Mouse (Mus musculus) hindbrain, embryonic 13.5 days (tissue): Measurements from ENCODE around the gene Syndig1. TPM values are rescaled to one million over a fixed set of nuclear protein-coding genes. Genes with fewer than 3 reads are reported as not detected.

Source experiments
- ATAC-seq: fragments of 200-750 bp; cut with Nextera tagmentation; 2 replicates; pipeline ENCODE4 v1.8.0; 2017; ENCODE audit warnings: moderate TSS enrichment; ENCODE audit not compliant: low FRiP score
- H3K27ac ChIP-seq: fragments of 300-500 bp; sonication (generic); 2 replicates; pipeline ENCODE4 v1.5.1; 2015; ENCODE audit warnings: inconsistent platforms, mild to moderate bottlenecking, moderate library complexity
- H3K27me3 ChIP-seq: fragments of 300-500 bp; sonication (generic); 2 replicates; pipeline ENCODE4 v1.6.1; 2015; ENCODE audit warnings: mild to moderate bottlenecking, inconsistent platforms
- H3K36me3 ChIP-seq: fragments of 300-500 bp; sonication (generic); 2 replicates; pipeline ENCODE4 v1.6.1; 2015; ENCODE audit warnings: mild to moderate bottlenecking, inconsistent platforms
- H3K4me1 ChIP-seq: fragments of 300-500 bp; sonication (generic); replicated peaks from 2 replicates; pipeline ENCODE4 v1.6.1; 2015; ENCODE audit warnings: inconsistent platforms
- H3K4me2 ChIP-seq: fragments of 300-500 bp; sonication (generic); 2 replicates; pipeline ENCODE4 v1.6.1; 2015; ENCODE audit warnings: inconsistent platforms, mild to moderate bottlenecking, moderate library complexity
- H3K4me3 ChIP-seq: fragments of 300-500 bp; sonication (generic); 2 replicates; pipeline ENCODE4 v1.5.1; 2015; ENCODE audit warnings: mild to moderate bottlenecking, inconsistent platforms
- H3K9ac ChIP-seq: fragments of 300-500 bp; sonication (generic); 2 replicates; pipeline ENCODE4 v1.6.1; 2015; ENCODE audit warnings: mild to moderate bottlenecking, inconsistent platforms
- H3K9me3 ChIP-seq: fragments of 300-500 bp; sonication (generic); 2 replicates; pipeline ENCODE4 v1.6.1; 2016; ENCODE audit warnings: inconsistent platforms
- WGBS: fragments of 180-500 bp; shearing (Covaris S2); methylation state at CpG from one replicate; pipeline ENCODE4 v1.1.7; 2015; 5-methylcytosine and 5-hydroxymethylcytosine counted together
- polyA plus RNA-seq: library from polyadenylated mRNA; unstranded; fragments of >200 nt; fragmentation: Nextera tagmentation; extraction: Ambion mirVana; gene quantifications from 2 replicates; pipeline ENCODE4 v1.2.1, GENCODE M21; 2015

Syndig1 gene
- polyA plus RNA-seq, 1 experiment from 2014 or later: 26.2 TPM

DNA sequence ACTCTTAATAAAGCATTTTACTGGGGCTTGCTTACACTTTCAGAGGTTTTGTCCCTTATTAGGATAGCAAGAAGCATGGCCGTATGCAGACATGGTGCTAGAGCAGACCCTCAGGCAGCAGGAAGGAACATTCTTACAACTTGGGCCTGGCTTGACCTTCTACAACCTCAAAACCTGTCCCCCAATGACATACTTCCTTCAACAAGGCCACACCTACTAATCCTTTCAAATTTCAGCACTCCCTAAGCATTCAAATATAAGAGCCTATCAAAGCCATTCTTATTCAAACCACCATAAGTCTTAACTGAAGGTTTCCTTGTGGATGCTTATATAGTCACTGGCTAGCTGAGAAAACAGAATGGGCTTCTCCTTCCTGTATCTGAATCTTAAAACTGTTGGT is 6.1 kb downstream of the Syndig1 start:
- H3K4me2 ChIP-seq: no peak overlapping the region
- H3K36me3 ChIP-seq: no peaks in the 10 kb centered on the region
- no peak overlapping the region for H3K9ac ChIP-seq
- peaks cover 24% of the 10 kb centered on the region for H3K4me1 ChIP-seq
- WGBS: 94% methylated on average over 1 of the region's 1 CpGs
- H3K27ac ChIP-seq: no peak overlapping the region
- H3K4me3 ChIP-seq: no peak overlapping the region
- peaks cover 34% of the 10 kb centered on the region for H3K27me3 ChIP-seq
- H3K9me3 ChIP-seq: no peaks in the 10 kb centered on the region
- no peak for ATAC-seq

DNA sequence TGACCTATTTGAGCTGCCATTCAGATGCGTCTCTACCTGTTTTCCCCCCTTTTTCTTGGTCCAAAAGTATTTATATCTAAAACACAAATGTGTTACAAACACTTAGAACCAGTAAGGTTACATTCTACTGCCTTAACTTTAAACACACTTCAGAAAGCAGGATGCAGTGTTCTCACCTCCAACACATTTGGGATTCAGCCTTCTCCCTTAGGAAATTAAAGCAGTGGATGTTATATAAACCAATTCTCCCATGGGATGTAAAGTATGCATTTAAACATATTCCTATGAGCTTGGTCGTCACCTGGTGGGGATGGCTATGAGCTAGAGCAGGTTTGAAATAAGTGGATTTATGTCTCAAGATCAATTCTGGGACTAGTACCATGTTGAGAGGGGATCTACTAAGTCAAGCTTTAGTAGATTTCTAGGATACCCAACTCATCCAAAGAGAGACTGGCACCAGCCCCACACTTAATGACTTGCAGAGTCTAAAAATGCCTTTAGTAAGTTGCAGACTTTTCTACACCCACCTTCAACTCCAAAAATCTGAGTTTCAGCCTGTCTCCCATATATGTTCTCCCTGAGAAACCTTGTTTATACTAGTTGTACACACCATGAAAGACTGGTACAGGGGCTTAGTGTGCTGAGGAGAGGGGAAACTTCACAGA is 7.6 kb downstream of the Syndig1 start:
- Histone ChIP-seq H3K4me2 (no peak overlapping the region), H3K4me1 (peaks cover 11% of the 10 kb centered on the region), H3K27me3 (peaks cover 20% of the 10 kb centered on the region), H3K27ac (no peak overlapping the region), H3K36me3 (no peaks in the 10 kb centered on the region), H3K9me3 (no peaks in the 10 kb centered on the region), H3K4me3 (no peak overlapping the region), H3K9ac (no peak overlapping the region)
- WGBS: 81% methylated on average over 2 of the region's 2 CpGs
- ATAC-seq: no peak

DNA sequence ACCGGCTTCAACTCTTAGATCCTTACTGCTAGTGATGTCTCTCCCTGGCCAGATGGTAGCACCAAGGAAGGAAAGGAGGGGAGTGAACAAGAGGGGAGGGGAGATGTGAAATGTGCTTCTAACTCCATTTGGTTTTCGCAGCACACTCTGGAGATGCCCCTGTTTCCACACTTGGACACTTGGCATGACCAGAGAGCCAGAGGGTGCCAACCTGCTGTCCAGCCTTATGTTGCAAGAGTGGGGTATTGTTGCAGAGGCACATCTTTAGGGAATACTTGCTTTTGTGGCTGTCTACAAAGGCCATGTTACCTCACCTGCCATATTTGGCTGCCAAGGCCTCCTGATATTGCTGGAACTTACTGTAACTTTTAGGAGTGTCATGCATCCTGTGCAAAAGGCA is 10.7 kb downstream of the Syndig1 start:
- Histone ChIP-seq H3K9me3 (no peaks in the 10 kb centered on the region), H3K27ac (no peak overlapping the region), H3K9ac (no peak overlapping the region), H3K27me3 (no peaks in the 10 kb centered on the region), H3K36me3 (no peaks in the 10 kb centered on the region), H3K4me3 (no peak overlapping the region), H3K4me2 (no peak overlapping the region), H3K4me1 (no peaks in the 10 kb centered on the region)
- ATAC-seq: no peak
- 95% methylated on average over 2 of the region's 2 CpGs for WGBS

DNA sequence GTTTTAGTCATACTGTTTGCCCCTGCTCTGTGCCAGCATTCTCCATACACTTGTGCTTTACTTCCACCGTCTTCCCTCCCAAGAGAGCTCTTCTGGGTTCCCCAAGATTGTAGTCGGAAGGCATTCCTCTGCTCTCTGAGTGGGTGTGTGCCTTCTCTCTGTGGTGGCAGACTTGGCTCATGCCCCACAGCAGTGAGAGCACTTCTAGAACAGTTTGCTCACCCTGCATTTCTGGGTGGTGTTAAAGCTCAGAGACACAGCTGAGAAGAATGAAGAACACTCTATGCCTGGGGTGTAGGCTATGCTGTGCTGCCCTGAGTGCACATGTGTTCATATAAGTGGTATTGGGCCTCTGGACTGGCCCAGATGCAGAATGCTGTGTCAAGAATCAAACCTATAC is 15.6 kb downstream of the Syndig1 start:
- Histone ChIP-seq H3K4me3 (no peak overlapping the region), H3K4me2 (no peak overlapping the region), H3K27ac (no peak overlapping the region), H3K9ac (no peak overlapping the region), H3K4me1 (0 out of 2 replicates have a peak, but pooled peaks cover 10% of the 10 kb centered on the region), H3K36me3 (no peaks in the 10 kb centered on the region), H3K27me3 (no peaks in the 10 kb centered on the region), H3K9me3 (no peaks in the 10 kb centered on the region)
- ATAC-seq: no peak
- 84% methylated on average over 2 of the region's 2 CpGs for WGBS

DNA sequence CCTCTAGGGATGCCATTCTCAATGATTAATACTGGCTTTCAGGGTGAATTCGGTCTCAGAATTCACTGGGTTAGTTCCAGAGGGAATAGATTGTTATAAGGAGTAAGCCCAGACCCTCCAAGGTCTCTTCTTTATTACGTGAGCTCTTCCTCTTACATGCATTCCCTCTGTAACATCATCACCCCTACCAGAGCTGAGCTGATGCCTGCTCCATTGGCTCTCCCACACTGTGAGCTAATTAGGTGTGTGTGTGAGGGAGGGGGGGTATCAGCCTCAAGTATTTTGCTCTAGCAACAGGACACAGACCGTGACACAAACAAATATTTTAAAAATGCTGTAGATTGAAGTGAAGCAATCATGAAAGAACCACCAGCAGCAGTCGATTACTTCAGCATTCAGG is 19.8 kb downstream of the Syndig1 start:
- no peak overlapping the region for H3K9ac ChIP-seq
- no peaks in the 10 kb centered on the region for H3K36me3 ChIP-seq
- H3K4me2 ChIP-seq: no peak overlapping the region
- ATAC-seq: no peak
- no peak overlapping the region for H3K4me3 ChIP-seq
- no peaks in the 10 kb centered on the region for H3K27me3 ChIP-seq
- no peak overlapping the region for H3K27ac ChIP-seq
- H3K4me1 ChIP-seq: 0 out of 2 replicates have a peak, but pooled peaks cover 10% of the 10 kb centered on the region
- 54% methylated on average over 4 of the region's 4 CpGs for WGBS
- no peaks in the 10 kb centered on the region for H3K9me3 ChIP-seq

DNA sequence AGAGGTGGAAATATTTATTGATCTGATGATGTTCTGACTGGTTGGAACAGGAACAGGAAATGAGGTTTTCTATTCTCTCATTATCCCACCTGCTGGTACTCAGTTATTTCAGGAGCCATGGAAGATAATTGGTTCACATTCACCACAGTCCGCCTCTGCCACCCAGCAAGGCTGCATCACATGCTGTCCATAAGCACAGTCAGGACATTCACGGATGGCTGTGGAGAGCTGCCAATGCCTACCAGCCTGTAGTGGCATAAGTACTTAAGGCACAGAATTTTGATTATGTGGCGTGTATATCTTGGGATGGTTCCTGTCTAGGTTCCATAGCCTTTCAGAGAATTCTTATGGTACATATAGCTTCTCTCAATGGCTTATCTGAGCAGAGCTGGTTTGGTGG is 32.0 kb downstream of the Syndig1 start:
- Histone ChIP-seq H3K27me3 (no peaks in the 10 kb centered on the region), H3K4me2 (no peak overlapping the region), H3K36me3 (no peaks in the 10 kb centered on the region), H3K4me1 (no peaks in the 10 kb centered on the region), H3K27ac (no peak overlapping the region), H3K9ac (no peak overlapping the region), H3K9me3 (no peaks in the 10 kb centered on the region), H3K4me3 (no peak overlapping the region)
- 90% methylated on average over 3 of the region's 3 CpGs for WGBS
- ATAC-seq: no peak

DNA sequence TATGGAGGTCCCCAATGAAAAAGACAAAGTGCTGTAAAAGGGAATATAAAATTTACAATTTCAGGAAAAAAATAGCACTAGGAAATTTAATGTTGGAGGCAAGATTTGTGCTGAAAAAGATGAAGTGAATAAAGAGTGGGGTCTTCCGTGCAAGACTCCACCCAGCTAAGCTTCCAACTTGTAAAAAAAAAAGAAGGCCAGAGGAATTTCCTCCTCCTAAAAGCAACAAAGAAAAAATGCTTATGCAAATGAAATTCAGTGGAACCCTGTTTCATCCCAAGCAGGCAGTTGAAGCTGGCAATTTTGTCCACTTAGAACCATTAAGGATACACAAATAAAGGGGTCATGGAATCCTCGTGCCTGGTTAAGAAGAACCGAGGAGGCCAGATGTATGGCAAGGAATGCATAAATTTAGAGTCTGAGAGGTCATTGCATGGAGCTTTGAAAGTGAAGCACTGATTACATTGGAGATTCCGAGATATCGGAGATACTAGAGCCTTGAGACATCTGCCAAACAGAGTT is 37.0 kb downstream of the Syndig1 start:
- peaks cover 4% of the 10 kb centered on the region; the same call in 1 of the 2 replicates for H3K4me1 ChIP-seq
- H3K36me3 ChIP-seq: no peaks in the 10 kb centered on the region
- no peaks in the 10 kb centered on the region for H3K9me3 ChIP-seq
- no peak overlapping the region for H3K4me2 ChIP-seq
- no peaks in the 10 kb centered on the region for H3K27me3 ChIP-seq
- H3K9ac ChIP-seq: no peak overlapping the region
- no peak overlapping the region for H3K4me3 ChIP-seq
- no peak overlapping the region for H3K27ac ChIP-seq
- WGBS: 70% methylated on average over 5 of the region's 5 CpGs
- no peak for ATAC-seq

DNA sequence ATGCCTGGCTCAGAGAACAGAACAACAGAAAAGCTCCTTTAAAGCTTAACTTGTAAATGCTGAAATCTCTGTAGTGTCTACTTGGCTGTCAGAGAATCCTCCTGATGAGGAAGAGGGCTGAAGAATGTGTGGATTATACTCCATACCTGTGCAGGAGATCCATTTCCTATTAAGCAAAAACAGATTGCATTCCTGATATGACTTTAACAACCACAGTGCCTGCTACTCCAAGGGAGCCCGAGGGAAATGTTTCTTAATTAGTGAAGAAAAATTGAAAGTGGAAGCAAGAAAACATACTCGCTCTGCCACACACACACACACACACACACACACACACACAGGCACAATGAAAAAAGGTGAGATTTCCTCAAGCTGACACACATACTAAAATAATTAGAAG is 41.5 kb downstream of the Syndig1 start:
- peak; percentile 32; the same call in 1 of the 2 replicates for ATAC-seq
- no peaks in the 10 kb centered on the region for H3K27me3 ChIP-seq
- no peaks in the 10 kb centered on the region for H3K36me3 ChIP-seq
- 77% methylated on average over 2 of the region's 2 CpGs for WGBS
- H3K27ac ChIP-seq: 0 out of 2 replicates have a peak overlapping the region, but pooled peaks have one; percentile 2
- no peak overlapping the region for H3K4me2 ChIP-seq
- H3K4me3 ChIP-seq: no peak overlapping the region
- H3K4me1 ChIP-seq: peaks cover 4% of the 10 kb centered on the region; the same call in 1 of the 2 replicates
- no peaks in the 10 kb centered on the region for H3K9me3 ChIP-seq
- no peak overlapping the region for H3K9ac ChIP-seq

DNA sequence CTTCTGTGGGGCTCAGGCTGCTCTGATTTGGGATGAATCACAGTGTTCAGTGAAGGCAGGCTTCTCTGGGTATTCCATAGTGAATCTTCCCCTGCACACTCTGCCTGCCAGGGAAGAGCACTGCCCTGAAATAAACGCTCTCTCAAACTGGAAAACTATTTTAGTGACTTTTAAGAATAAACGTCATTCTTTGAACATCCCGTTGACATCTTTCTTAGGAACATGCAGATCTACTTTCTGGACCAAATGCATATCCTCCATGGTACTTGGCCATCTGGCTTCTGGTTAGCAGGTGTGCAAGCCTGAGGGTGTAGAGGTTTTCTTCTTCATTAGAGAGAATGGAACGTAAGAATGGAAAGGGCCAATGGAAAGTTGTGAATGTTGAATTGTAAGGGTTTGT is 43.5 kb downstream of the Syndig1 start:
- Histone ChIP-seq H3K9ac (no peak overlapping the region), H3K27me3 (no peaks in the 10 kb centered on the region), H3K27ac (no peak overlapping the region), H3K4me2 (no peak overlapping the region), H3K9me3 (no peaks in the 10 kb centered on the region), H3K36me3 (no peaks in the 10 kb centered on the region), H3K4me3 (no peak overlapping the region), H3K4me1 (peaks cover 4% of the 10 kb centered on the region; the same call in 1 of the 2 replicates)
- no peak for ATAC-seq
- WGBS: 89% methylated on average over 4 of the region's 4 CpGs

DNA sequence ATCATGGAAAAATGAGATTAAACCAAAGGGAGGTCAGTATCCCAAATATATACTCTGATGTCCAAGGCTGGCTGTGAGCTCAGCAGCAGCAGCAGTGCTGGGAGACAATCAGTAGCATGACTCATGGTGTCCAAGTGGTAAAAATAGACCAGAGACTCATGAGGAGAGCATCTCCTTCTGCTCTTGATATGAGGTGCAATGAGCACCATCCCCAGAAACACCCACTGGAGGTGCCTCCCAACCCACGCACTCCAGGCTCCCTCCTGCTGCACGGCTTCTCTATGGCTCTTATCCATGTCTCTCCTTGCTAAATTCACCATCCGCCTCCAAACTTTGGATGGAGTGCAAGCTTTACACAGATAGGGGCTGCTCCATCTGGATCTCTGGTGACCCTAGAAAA is 44.3 kb downstream of the Syndig1 start:
- no peak overlapping the region for H3K9ac ChIP-seq
- no peaks in the 10 kb centered on the region for H3K9me3 ChIP-seq
- H3K4me2 ChIP-seq: no peak overlapping the region
- no peak overlapping the region for H3K27ac ChIP-seq
- H3K4me3 ChIP-seq: no peak overlapping the region
- no peaks in the 10 kb centered on the region for H3K27me3 ChIP-seq
- H3K36me3 ChIP-seq: no peaks in the 10 kb centered on the region
- ATAC-seq: no peak
- peaks cover 4% of the 10 kb centered on the region; the same call in 1 of the 2 replicates for H3K4me1 ChIP-seq
- WGBS: 92% methylated on average over 3 of the region's 3 CpGs

DNA sequence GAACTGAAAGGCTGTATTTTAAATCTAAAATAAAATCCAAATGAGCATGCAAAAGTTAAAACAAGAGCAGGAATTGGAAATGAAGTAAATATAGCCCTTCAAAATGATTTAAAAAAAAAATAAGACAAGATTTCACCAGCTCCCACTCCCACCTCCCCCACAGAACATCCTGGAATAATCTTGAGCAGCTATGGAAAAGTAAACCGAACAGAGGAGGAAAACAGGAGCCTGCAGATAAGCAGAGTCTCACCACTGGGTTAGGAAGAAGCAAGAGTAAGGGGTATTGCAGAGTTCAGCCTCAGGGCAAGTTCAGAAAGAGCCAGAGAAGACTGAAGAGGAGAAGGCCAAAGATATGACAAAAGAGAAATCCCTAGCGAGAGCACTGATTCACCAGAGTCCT is 48.9 kb downstream of the Syndig1 start:
- no peak for ATAC-seq
- no peaks in the 10 kb centered on the region for H3K36me3 ChIP-seq
- H3K4me1 ChIP-seq: no peaks in the 10 kb centered on the region
- H3K4me3 ChIP-seq: no peak overlapping the region
- no peak overlapping the region for H3K9ac ChIP-seq
- no peak overlapping the region for H3K4me2 ChIP-seq
- no peaks in the 10 kb centered on the region for H3K9me3 ChIP-seq
- no peaks in the 10 kb centered on the region for H3K27me3 ChIP-seq
- no peak overlapping the region for H3K27ac ChIP-seq
- WGBS: 78% methylated on average over 2 of the region's 2 CpGs

DNA sequence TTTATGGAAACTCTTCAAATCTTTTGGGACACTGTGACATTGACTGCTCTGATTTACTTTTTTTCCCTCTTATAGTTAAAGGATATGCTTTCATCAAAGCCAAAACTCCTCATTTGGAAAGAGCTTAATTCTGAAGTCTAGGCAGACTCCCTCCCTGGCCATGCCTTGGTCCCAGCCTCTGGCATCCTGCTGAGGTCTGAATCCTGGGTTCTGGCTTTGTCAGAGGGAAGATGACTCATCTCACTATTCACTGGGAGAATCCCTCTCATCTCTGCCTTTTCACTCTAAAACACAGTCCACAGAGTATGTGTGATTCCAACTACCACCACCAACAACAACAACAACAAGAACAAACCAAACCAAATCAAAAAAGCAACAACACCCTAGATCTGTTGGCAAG is 58.6 kb downstream of the Syndig1 start:
- Histone ChIP-seq H3K4me3 (no peak overlapping the region), H3K27ac (no peak overlapping the region), H3K9me3 (no peaks in the 10 kb centered on the region), H3K27me3 (no peaks in the 10 kb centered on the region), H3K4me1 (no peaks in the 10 kb centered on the region), H3K4me2 (no peak overlapping the region), H3K9ac (no peak overlapping the region), H3K36me3 (no peaks in the 10 kb centered on the region)
- ATAC-seq: no peak

DNA sequence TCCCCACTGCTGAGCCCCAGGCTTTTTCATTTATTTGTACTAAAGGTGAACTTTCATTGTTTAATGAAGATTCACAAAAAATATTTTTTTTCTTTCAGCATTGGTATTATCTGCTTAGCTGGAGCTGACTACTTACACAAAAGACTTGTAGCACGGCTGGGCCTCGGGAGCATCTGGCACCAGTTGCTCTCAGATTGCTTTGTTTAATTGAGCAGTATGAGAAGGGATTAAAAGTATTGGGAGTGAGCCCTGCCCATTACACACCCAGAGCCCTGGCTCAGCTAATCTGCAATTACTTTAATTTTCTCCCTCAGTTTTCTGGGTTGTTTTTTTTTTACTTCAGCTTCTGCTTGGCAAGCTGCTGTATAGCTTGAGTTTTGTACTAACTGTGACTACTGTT is 62.6 kb downstream of the Syndig1 start:
- 49% methylated on average over 2 of the region's 2 CpGs for WGBS

More for the DNA sequence above, 62.6 kb downstream of the Syndig1 start:
- Histone ChIP-seq H3K4me1 (peaks cover 9% of the 10 kb centered on the region), H3K36me3 (no peaks in the 10 kb centered on the region), H3K4me2 (no peak overlapping the region), H3K9ac (no peak overlapping the region), H3K4me3 (no peak overlapping the region), H3K9me3 (no peaks in the 10 kb centered on the region), H3K27ac (no peak overlapping the region), H3K27me3 (no peaks in the 10 kb centered on the region)
- ATAC-seq: no peak
